Mouse (Mus musculus): ENCODE data around the gene Gm14862. TPM values are rescaled to one million over a fixed set of nuclear protein-coding genes. Genes with fewer than 3 reads are reported as not detected.
A peak's percentile ranks its signal among the peaks of the same experiment; 100 is the strongest.
"Not testable (repeated sequence)": the region's sequence is repeated elsewhere in the genome, so short reads cannot be mapped to it uniquely, and the experiment has no call there.

Gm14862 gene
- total and polyA plus RNA-seq, 3 experiments: not detected

- H3K4me3 ChIP-seq (replicated peaks in 1 of 3; ENCODE audit: low read depth in 2 of 3, low read length in 2 of 3, poor library complexity in 1 of 3): no peak overlapping the region
- H3K27me3 ChIP-seq (replicated peaks): no peaks in the 10 kb centered on the region
- no peaks in the 10 kb centered on the region for H3K79me2 ChIP-seq (replicated peaks; ENCODE audit: control insufficient read depth, extremely low read depth, insufficient read depth, poor library complexity, severe bottlenecking)
- in situ Hi-C loops (cut with MboI; ENCODE audit: low pct_ligation_motif_present, low pct_unique_long_range_greater_than_20kb, low sequenced_read_pairs): no loop called here
- dilution Hi-C loops (cut with MboI; ENCODE audit: extremely low pct_ligation_motif_present, extremely low pct_unique_long_range_greater_than_20kb, low sequenced_read_pairs): no loop called here
- H3K4me1 ChIP-seq (ENCODE audit: control insufficient read depth in 1 of 2, insufficient read depth in 2 of 2): no peaks in the 10 kb centered on the region
- H3K9ac ChIP-seq (ENCODE audit: insufficient read depth, low read depth): no peak overlapping the region
- no peak overlapping the region for H3K27ac ChIP-seq (ENCODE audit: insufficient read depth, low read depth)
- no peak for TF ChIP-seq MAFK (IDR thresholded peaks at IDR 0.05; ENCODE audit: insufficient replicate concordance, low read length)
- no peak for TF ChIP-seq RAD21 (IDR thresholded peaks at IDR 0.05; ENCODE audit: low read depth, low read length)
- no peak for TF ChIP-seq CTCF (conservative IDR thresholded peaks at IDR 0.05 in 1 of 2, IDR thresholded peaks at IDR 0.05 in 1 of 2; ENCODE audit: low read depth in 2 of 2, low read length in 2 of 2)
- TF ChIP-seq ZKSCAN1 (IDR thresholded peaks at IDR 0.05; ENCODE audit: borderline replicate concordance, low read depth, low read length): no peak
- no peak for TF ChIP-seq ZC3H11A (IDR thresholded peaks at IDR 0.05; ENCODE audit: low read depth, low read length)
- TF ChIP-seq EP300 (IDR thresholded peaks at IDR 0.05; ENCODE audit: low read length): no peak
- TF ChIP-seq KAT2A (IDR thresholded peaks at IDR 0.05; ENCODE audit: insufficient replicate concordance, low read length): no peak
- TF ChIP-seq RCOR1 (conservative IDR thresholded peaks at IDR 0.05; ENCODE audit: low read depth, low read length): no peak
- TF ChIP-seq BHLHE40 (IDR thresholded peaks at IDR 0.05; ENCODE audit: low read depth, low read length): no peak
- TF ChIP-seq MAZ (IDR thresholded peaks at IDR 0.05; ENCODE audit: low read depth, low read length): no peak
- TF ChIP-seq NELFE (IDR thresholded peaks at IDR 0.05; ENCODE audit: low read depth, low read length): no peak
- no peak for TF ChIP-seq MEF2A (IDR thresholded peaks at IDR 0.05; ENCODE audit: borderline replicate concordance, low read depth, low read length)
- TF ChIP-seq ZMIZ1 (IDR thresholded peaks at IDR 0.05; ENCODE audit: low read depth, low read length): no peak
- no peak for TF ChIP-seq USF1 (IDR thresholded peaks at IDR 0.05; ENCODE audit: low read depth, low read length)
- TF ChIP-seq MAX (IDR thresholded peaks at IDR 0.05; ENCODE audit: low read length): no peak
- no peak for TF ChIP-seq POLR2A (IDR thresholded peaks at IDR 0.05; ENCODE audit: low read depth, low read length)
- no peak for TF ChIP-seq UBTF (IDR thresholded peaks at IDR 0.05; ENCODE audit: low read depth, low read length)
- no peaks in the 10 kb centered on the region for H3K9me3 ChIP-seq (replicated peaks; ENCODE audit: low read length)
- H3K4me2 ChIP-seq (ENCODE audit: insufficient read depth, low read depth, poor library complexity, severe bottlenecking): no peak overlapping the region
- H3K36me3 ChIP-seq (replicated peaks in 1 of 2; ENCODE audit: control insufficient read depth in 1 of 2, insufficient read depth in 1 of 2, low read length in 1 of 2): no peaks in the 10 kb centered on the region
- DNase-seq (ENCODE audit: extremely low read depth): no peak
Observed at GRCm38 (mm10) chrX:9302791-9303190, 46.1 kb upstream of the Gm14862 start.

- no peaks in the 10 kb centered on the region for H3K9me3 ChIP-seq (replicated peaks; ENCODE audit: low read length)
- DNase-seq (ENCODE audit: extremely low read depth): peak; percentile 0
- H3K36me3 ChIP-seq (replicated peaks in 1 of 2; ENCODE audit: control insufficient read depth in 1 of 2, insufficient read depth in 1 of 2, low read length in 1 of 2): no peaks in the 10 kb centered on the region
- in situ Hi-C loops (cut with MboI; ENCODE audit: low pct_ligation_motif_present, low pct_unique_long_range_greater_than_20kb, low sequenced_read_pairs) (no loop called here), dilution Hi-C loops (cut with MboI; ENCODE audit: extremely low pct_ligation_motif_present, extremely low pct_unique_long_range_greater_than_20kb, low sequenced_read_pairs) (no loop called here)
- TF ChIP-seq USF2 (conservative IDR thresholded peaks at IDR 0.05; ENCODE audit: low read depth, low read length) (no peak), POLR2AphosphoS2 (IDR thresholded peaks at IDR 0.05; ENCODE audit: low read depth, low read length) (no peak), CTCF (conservative IDR thresholded peaks at IDR 0.05 in 1 of 2, IDR thresholded peaks at IDR 0.05 in 1 of 2; ENCODE audit: low read depth in 2 of 2, low read length in 2 of 2) (peak; percentile 12 to 16; a peak in 1 of 4 replicates)
- H3K27me3 ChIP-seq (replicated peaks): no peaks in the 10 kb centered on the region
- no peaks in the 10 kb centered on the region for H3K79me2 ChIP-seq (replicated peaks; ENCODE audit: control insufficient read depth, extremely low read depth, insufficient read depth, poor library complexity, severe bottlenecking)
- H3K4me1 ChIP-seq (ENCODE audit: control insufficient read depth in 1 of 2, insufficient read depth in 2 of 2): no peaks in the 10 kb centered on the region
- no peak overlapping the region for H3K9ac ChIP-seq (ENCODE audit: insufficient read depth, low read depth)
- no peak overlapping the region for H3K4me2 ChIP-seq (ENCODE audit: insufficient read depth, low read depth, poor library complexity, severe bottlenecking)
- no peak overlapping the region for H3K27ac ChIP-seq (ENCODE audit: insufficient read depth, low read depth)
- no peak overlapping the region for H3K4me3 ChIP-seq (replicated peaks in 1 of 3; ENCODE audit: low read depth in 2 of 3, low read length in 2 of 3, poor library complexity in 1 of 3)
Observed at GRCm38 (mm10) chrX:9298413-9298864, 41.7 kb upstream of the Gm14862 start.

GRCm38 (mm10) chrX:9293140-9293829, 36.6 kb upstream of the Gm14862 start:
- H3K79me2 ChIP-seq (replicated peaks; ENCODE audit: control insufficient read depth, extremely low read depth, insufficient read depth, poor library complexity, severe bottlenecking); H3K4me1 ChIP-seq (ENCODE audit: control insufficient read depth in 1 of 2, insufficient read depth in 2 of 2); H3K36me3 ChIP-seq (replicated peaks in 1 of 2; ENCODE audit: control insufficient read depth in 1 of 2, insufficient read depth in 1 of 2, low read length in 1 of 2); H3K9me3 ChIP-seq (replicated peaks; ENCODE audit: low read length); H3K27me3 ChIP-seq (replicated peaks); in situ Hi-C loops (cut with MboI; ENCODE audit: low pct_ligation_motif_present, low pct_unique_long_range_greater_than_20kb, low sequenced_read_pairs); H3K4me3 ChIP-seq (replicated peaks in 1 of 3; ENCODE audit: low read depth in 2 of 3, low read length in 2 of 3, poor library complexity in 1 of 3); H3K27ac ChIP-seq (ENCODE audit: insufficient read depth, low read depth); H3K9ac ChIP-seq (ENCODE audit: insufficient read depth, low read depth); H3K4me2 ChIP-seq (ENCODE audit: insufficient read depth, low read depth, poor library complexity, severe bottlenecking); dilution Hi-C loops (cut with MboI; ENCODE audit: extremely low pct_ligation_motif_present, extremely low pct_unique_long_range_greater_than_20kb, low sequenced_read_pairs); DNase-seq (ENCODE audit: extremely low read depth): not testable (repeated sequence)

GRCm38 (mm10) chrX:9283464-9283863, 26.8 kb upstream of the Gm14862 start, which contains the start of gene H2al1m:
TSS of gene H2al1m (plus strand) at chrX:9283764.
- H3K36me3 ChIP-seq (replicated peaks in 1 of 2; ENCODE audit: control insufficient read depth in 1 of 2, insufficient read depth in 1 of 2, low read length in 1 of 2); dilution Hi-C loops (cut with MboI; ENCODE audit: extremely low pct_ligation_motif_present, extremely low pct_unique_long_range_greater_than_20kb, low sequenced_read_pairs): not testable (repeated sequence)

More at GRCm38 (mm10) chrX:9283464-9283863, 26.8 kb upstream of the Gm14862 start, which contains the start of gene H2al1m:
- DNase-seq (ENCODE audit: extremely low read depth); H3K79me2 ChIP-seq (replicated peaks; ENCODE audit: control insufficient read depth, extremely low read depth, insufficient read depth, poor library complexity, severe bottlenecking); H3K4me2 ChIP-seq (ENCODE audit: insufficient read depth, low read depth, poor library complexity, severe bottlenecking); H3K4me3 ChIP-seq (replicated peaks in 1 of 3; ENCODE audit: low read depth in 2 of 3, low read length in 2 of 3, poor library complexity in 1 of 3); H3K9ac ChIP-seq (ENCODE audit: insufficient read depth, low read depth); H3K9me3 ChIP-seq (replicated peaks; ENCODE audit: low read length); in situ Hi-C loops (cut with MboI; ENCODE audit: low pct_ligation_motif_present, low pct_unique_long_range_greater_than_20kb, low sequenced_read_pairs); H3K4me1 ChIP-seq (ENCODE audit: control insufficient read depth in 1 of 2, insufficient read depth in 2 of 2); H3K27me3 ChIP-seq (replicated peaks); H3K27ac ChIP-seq (ENCODE audit: insufficient read depth, low read depth): not testable (repeated sequence)

All from CH12.LX (cell line).